Mouse (Mus musculus): Measurements from ENCODE around the gene Ppp1r12c.

Gene Ppp1r12c

GRCm38 (mm10) chr7:4516332-4517050, 15.0 kb upstream of the Ppp1r12c start, which contains the start of gene Tnnt1:
TSS of gene Tnnt1 (minus strand) at chr7:4516382.
- whole genome bisulfite sequencing = 50% methylated on average over 4 of the region's 4 CpGs

GRCm38 (mm10) chr7:4515853-4516252, 14.4 kb upstream of the Ppp1r12c start:
- 67% methylated on average over 6 of the region's 6 CpGs for WGBS

DNA sequence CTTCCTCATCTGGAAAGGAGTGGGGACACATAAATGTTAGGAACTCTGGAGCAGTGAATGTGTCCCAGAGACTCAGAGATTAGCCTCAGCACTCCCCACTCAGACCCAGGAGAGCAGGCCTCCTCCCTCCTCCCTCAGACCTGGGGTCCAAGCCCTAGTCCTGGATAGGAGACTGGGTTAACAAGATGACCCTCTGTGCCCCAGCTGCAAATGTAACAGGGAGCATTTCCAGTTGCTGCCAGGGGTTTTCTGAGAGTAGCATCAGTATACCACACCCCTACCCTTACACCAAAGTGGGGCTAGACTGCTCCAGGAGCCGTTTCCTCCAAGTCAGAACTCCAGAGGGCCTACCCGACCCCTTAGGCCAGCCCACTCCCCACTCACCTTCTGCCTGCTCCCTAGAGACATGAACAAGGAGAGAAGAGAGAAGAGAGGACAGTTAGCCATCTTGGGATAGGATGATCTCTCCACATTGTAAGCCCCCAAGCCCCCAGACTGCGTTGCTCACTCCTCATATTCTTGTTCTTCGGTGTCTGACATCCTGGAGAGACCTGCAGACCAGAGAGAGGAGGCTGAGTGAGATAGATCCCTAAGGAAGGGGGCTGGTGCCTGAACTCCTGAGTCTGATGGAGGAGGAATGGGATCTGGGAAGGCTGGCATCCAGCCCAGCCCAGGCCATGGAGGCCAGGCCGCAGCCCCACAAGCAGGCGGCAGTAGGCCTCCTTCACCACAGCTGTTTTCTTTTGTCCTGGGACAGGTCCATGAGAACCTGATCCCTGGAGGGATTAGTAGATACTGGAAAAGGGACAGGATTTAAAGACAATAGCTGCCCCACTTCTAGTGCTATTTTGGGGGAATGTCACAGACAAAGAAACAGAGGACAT, 12.6 kb upstream of the Ppp1r12c start:
- WGBS = 71% methylated on average over 6 of the region's 6 CpGs

- 34% methylated on average over 13 of the region's 13 CpGs for WGBS
Measured at GRCm38 (mm10) chr7:4513236-4513635, 11.8 kb upstream of the Ppp1r12c start.

GRCm38 (mm10) chr7:4511489-4512224, 10.2 kb upstream of the Ppp1r12c start:
- 75% methylated on average over 8 of the region's 8 CpGs for WGBS

- WGBS = 27% methylated on average over 24 of the region's 24 CpGs
Measured at GRCm38 (mm10) chr7:4509863-4510608, 8.6 kb upstream of the Ppp1r12c start.

DNA sequence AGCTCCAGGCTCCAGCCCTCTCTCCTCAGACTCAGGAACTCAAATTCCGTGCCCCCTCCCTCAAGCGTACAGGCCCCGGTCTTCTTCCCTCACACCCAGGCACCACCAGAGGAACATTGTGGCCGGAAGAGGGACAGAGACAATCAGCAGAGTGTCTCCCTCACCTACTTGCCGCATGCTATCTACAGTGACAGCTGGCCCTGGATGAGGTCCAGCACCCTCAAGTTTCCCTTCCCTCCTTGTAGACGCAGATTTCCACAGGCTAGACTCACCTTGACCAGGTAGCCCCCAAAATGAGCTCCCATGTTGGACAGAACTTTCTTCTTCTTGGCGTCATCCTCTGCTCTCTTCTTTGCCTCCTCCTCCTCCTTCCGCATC, 7.2 kb upstream of the Ppp1r12c start:
- 70% methylated on average over 8 of the region's 8 CpGs for WGBS

GRCm38 (mm10) chr7:4508062-4508738, 6.7 kb upstream of the Ppp1r12c start:
- 70% methylated on average over 32 of the region's 32 CpGs for WGBS

GRCm38 (mm10) chr7:4507220-4507619, 5.7 kb upstream of the Ppp1r12c start:
- 79% methylated on average over 3 of the region's 4 CpGs for WGBS

DNA sequence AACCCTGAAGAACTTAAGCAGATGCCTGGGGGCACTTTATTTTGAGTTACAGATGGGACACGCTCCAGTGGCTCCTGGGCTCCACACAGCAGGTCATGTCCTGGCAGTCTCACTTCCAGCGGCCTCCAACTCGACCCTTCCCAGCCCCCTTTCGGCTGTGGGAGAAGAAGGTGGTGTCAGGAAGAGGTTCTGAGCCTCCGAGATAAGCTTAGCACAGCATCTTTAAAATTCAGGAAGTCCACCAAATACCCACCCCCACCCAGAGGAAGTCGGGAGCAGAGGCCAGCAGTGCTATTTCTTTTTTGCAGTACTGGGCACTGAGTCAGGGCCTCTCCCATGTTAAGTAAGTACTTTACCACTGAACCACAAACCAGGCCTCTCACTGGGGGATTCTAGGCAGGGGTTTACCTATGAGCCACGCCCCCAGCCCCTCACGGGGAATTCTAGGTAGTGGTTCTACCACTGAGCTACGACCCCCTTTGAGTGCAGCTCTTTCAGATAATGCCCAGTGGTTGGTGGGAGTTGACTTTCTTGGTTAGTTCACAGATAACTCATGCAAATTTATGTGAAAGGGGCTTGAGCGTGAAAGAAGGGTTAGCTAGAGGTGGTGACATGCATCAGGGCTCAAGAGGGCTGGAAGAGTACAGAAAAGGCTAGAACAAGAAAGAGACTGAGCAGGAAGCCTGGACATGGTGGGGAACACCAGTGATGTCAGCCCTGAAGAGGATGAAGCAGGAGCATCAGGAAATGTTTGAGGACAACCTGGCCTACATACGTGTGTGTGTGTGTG, 3.4 kb upstream of the Ppp1r12c start:
- WGBS = 69% methylated on average over 11 of the region's 11 CpGs

DNA sequence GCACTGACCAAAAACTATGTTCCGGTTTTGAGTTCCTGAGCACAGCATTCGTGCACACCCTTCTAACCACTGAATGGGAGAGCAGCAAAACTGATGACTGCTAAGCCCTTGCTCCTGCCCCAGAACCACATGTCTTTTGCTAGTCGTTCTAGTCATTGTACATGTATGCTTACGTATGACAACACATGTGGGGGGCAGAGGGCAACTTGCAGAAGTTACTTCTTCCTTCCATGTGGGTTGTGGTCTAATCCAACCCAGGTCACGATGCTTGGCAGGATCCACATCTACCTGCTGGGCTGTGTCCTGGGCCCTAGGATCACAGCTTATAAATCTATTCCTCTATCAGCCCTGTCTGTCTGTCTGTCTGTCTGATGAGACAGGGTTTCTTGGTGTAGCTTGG, 2.4 kb upstream of the Ppp1r12c start:
- 88% methylated on average over 5 of the region's 5 CpGs for WGBS

DNA sequence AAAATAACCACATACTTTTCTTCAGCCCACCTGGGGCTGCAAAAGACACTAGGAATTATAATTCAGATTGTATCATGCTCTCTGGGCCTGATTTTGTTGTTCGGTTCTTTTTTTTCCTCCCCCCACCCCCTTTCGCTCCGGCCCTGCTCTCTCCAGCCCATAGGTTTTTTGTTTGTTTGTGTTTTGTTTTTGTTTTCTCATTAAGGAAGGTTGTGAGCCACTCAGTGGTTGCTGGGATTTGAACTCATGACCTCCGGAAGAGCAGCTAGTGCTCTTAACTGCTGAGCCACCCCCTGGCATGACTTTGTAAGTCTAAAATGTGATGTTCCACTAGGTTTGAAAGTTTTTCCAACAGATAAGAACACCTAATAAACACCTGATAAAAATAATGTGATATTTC, 1.6 kb upstream of the Ppp1r12c start:
- 83% methylated on average over 4 of the region's 4 CpGs for WGBS

GRCm38 (mm10) chr7:4502421-4503090, 1.1 kb upstream of the Ppp1r12c start:
- 6% methylated on average over 14 of the region's 14 CpGs for WGBS

GRCm38 (mm10) chr7:4500892-4501471, 498 bp downstream of the Ppp1r12c start:
- 1% methylated on average over 43 of the region's 52 CpGs for WGBS

DNA sequence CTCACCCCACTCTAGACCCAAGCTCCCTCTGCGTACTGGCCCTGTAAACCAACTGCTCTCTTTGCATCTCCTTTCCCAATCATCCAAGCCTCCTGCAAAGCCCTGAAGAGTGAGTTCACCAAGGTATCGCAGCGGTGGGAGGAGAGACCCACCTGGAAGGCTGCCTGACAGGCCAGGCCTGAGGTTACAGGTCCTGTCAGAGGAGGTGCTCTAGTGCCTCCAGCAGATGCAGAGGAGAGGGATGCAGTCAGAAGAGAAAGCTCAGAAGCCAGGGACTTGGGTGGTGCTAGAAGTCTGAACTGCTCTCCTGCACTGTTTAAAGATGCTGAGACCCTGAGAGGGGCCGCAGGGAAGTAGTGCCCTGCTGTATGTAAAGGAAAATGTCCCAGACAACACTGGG, 2.4 kb downstream of the Ppp1r12c start:
- 79% methylated on average over 4 of the region's 4 CpGs for WGBS

- WGBS = 7% methylated on average over 9 of the region's 9 CpGs
Measured at GRCm38 (mm10) chr7:4498251-4498650, 3.2 kb downstream of the Ppp1r12c start.

- WGBS = 89% methylated on average over 9 of the region's 9 CpGs
Measured at GRCm38 (mm10) chr7:4497271-4497903, 4.1 kb downstream of the Ppp1r12c start.

- 96% methylated on average over 3 of the region's 3 CpGs for WGBS
Measured at GRCm38 (mm10) chr7:4496468-4496867, 5.0 kb downstream of the Ppp1r12c start.

DNA sequence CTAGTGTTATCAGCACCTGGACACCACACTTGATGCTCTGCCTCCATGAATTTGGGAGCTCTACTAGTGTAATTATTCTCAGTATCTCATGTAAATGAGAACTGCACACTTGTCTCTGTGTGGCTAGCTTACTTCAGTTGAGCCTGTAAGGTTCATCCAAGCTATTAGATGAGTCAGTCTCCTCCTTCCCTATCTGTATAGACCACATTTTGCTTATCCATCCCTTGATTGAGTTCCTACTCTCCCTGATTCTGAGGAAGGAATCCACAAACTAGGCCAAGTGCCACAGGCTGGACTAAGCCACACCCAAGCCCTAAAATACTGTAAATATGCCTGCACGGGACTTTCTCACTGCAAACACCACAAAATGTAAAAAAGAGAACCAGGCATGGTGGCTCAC, 7.5 kb downstream of the Ppp1r12c start:
- WGBS = 53% methylated on average over 1 of the region's 1 CpGs

Measured in cerebral cortex, adult 2 months (tissue).